Mouse (Mus musculus) activated CD4-positive, CD25-positive, alpha-beta regulatory T cell, adult 4 months (primary cell): ENCODE results near the gene Phlpp1. TPM values are rescaled to one million over a fixed set of nuclear protein-coding genes. Genes with fewer than 3 reads are reported as not detected.
A peak's percentile ranks its signal among the peaks of the same experiment; 100 is the strongest.

Experiments
- ATAC-seq: one replicate; pipeline ENCODE4 v1.8.0; 2017
- polyA plus RNA-seq, 2 experiments: library from polyadenylated mRNA; unstranded; fragments of 100-300 nt; shearing (Covaris generic); gene quantifications; one replicate each; pipeline ENCODE4 v1.2.1; 2017

Phlpp1 gene
- 1 to 10 TPM; 7.3 to 8.8 TPM for polyA plus RNA-seq

GRCm38 (mm10) chr1:106171241-106172220 lies at the start of gene Phlpp1:
TSS of gene Phlpp1 (plus strand) at chr1:106171752.
- ATAC-seq, result peak; percentile 96

GRCm38 (mm10) chr1:106126601-106127000 lies 45.0 kb upstream of the Phlpp1 start:
- ATAC-seq, result no peak

- no peak for ATAC-seq
Measured at GRCm38 (mm10) chr1:106131697-106132349, 39.7 kb upstream of the Phlpp1 start.

- no peak for ATAC-seq
Measured at GRCm38 (mm10) chr1:106132350-106132700, 39.2 kb upstream of the Phlpp1 start.

GRCm38 (mm10) chr1:106138691-106139090 lies 32.9 kb upstream of the Phlpp1 start:
- no peak for ATAC-seq

GRCm38 (mm10) chr1:106139137-106139536 lies 32.4 kb upstream of the Phlpp1 start:
- ATAC-seq, result no peak

GRCm38 (mm10) chr1:106142010-106142409 lies 29.5 kb upstream of the Phlpp1 start:
- ATAC-seq, result no peak

GRCm38 (mm10) chr1:106144534-106144933 lies 27.0 kb upstream of the Phlpp1 start:
- peak; percentile 30 for ATAC-seq

- ATAC-seq, result peak; percentile 43
Measured at GRCm38 (mm10) chr1:106145055-106145454, 26.5 kb upstream of the Phlpp1 start.

GRCm38 (mm10) chr1:106145565-106146190 lies 25.9 kb upstream of the Phlpp1 start:
- ATAC-seq, result peak; percentile 61

- no peak for ATAC-seq
Measured at GRCm38 (mm10) chr1:106148386-106149380, 22.9 kb upstream of the Phlpp1 start.

GRCm38 (mm10) chr1:106151846-106152245 lies 19.7 kb upstream of the Phlpp1 start:
- peak; percentile 94 for ATAC-seq

- ATAC-seq, result no peak
Measured at GRCm38 (mm10) chr1:106152742-106153141, 18.8 kb upstream of the Phlpp1 start.

GRCm38 (mm10) chr1:106154590-106154989 lies 17.0 kb upstream of the Phlpp1 start:
- no peak for ATAC-seq

- no peak for ATAC-seq
Measured at GRCm38 (mm10) chr1:106155087-106155567, 16.4 kb upstream of the Phlpp1 start.

GRCm38 (mm10) chr1:106155702-106156101 lies 15.8 kb upstream of the Phlpp1 start:
- ATAC-seq, result no peak

GRCm38 (mm10) chr1:106157961-106158515 lies 13.5 kb upstream of the Phlpp1 start:
- ATAC-seq, result no peak

- no peak for ATAC-seq
Measured at GRCm38 (mm10) chr1:106159667-106160066, 11.9 kb upstream of the Phlpp1 start.

GRCm38 (mm10) chr1:106160916-106161315 lies 10.6 kb upstream of the Phlpp1 start:
- ATAC-seq, result no peak

- ATAC-seq, result no peak
Measured at GRCm38 (mm10) chr1:106162581-106162980, 9.0 kb upstream of the Phlpp1 start.

- no peak for ATAC-seq
Measured at GRCm38 (mm10) chr1:106163401-106163800, 8.2 kb upstream of the Phlpp1 start.
